Mouse (Mus musculus) liver, embryonic 16.5 days (tissue): Measurements from ENCODE around the gene Gm44503. TPM values are rescaled to one million over a fixed set of nuclear protein-coding genes. Genes with fewer than 3 reads are reported as not detected.

Source experiments
- ATAC-seq: fragments of 200-750 bp; cut with Nextera tagmentation; 2 replicates; pipeline ENCODE4 v1.8.0; 2017; ENCODE audit warnings: low read depth, mild to moderate bottlenecking, moderate number of reproducible peaks, moderate library complexity
- H3K27ac ChIP-seq: fragments of 300-500 bp; sonication (generic); 2 replicates; pipeline ENCODE4 v1.5.1; 2014; ENCODE audit warnings: mild to moderate bottlenecking, low read length
- H3K27me3 ChIP-seq: fragments of 300-500 bp; sonication (generic); 2 replicates; pipeline ENCODE4 v1.6.1; 2014; ENCODE audit warnings: low read depth, low read length, mixed read lengths; ENCODE audit not compliant: control insufficient read depth, insufficient read depth
- H3K36me3 ChIP-seq: fragments of 300-500 bp; sonication (generic); 2 replicates; pipeline ENCODE4 v1.6.1; 2014; ENCODE audit warnings: mild to moderate bottlenecking; ENCODE audit not compliant: control insufficient read depth, insufficient read depth
- H3K4me1 ChIP-seq: fragments of 300-500 bp; sonication (generic); 2 replicates; pipeline ENCODE4 v1.6.1; 2014; ENCODE audit warnings: low read depth, low read length, mixed read lengths; ENCODE audit not compliant: control insufficient read depth
- H3K4me2 ChIP-seq: fragments of 300-500 bp; sonication (generic); 2 replicates; pipeline ENCODE4 v1.6.1; 2014; ENCODE audit warnings: low read depth, low read length, mixed read lengths
- H3K4me3 ChIP-seq: fragments of 300-500 bp; sonication (generic); 2 replicates; pipeline ENCODE4 v1.5.1; 2014; ENCODE audit warnings: low read depth, mild to moderate bottlenecking, low read length
- H3K9ac ChIP-seq: fragments of 300-500 bp; sonication (generic); 2 replicates; pipeline ENCODE4 v1.6.1; 2014; ENCODE audit warnings: low read depth, low read length
- H3K9me3 ChIP-seq: fragments of 300-500 bp; sonication (generic); replicated peaks from 2 replicates; pipeline ENCODE4 v1.6.1; 2016; ENCODE audit warnings: low read length; ENCODE audit not compliant: control insufficient read depth
- WGBS: fragments of 180-500 bp; shearing (Covaris S2); extraction: QIAGEN DNeasy Blood & Tissue Kit; methylation state at CpG from one replicate; pipeline ENCODE4 v1.1.7; 2014; ENCODE audit not compliant: insufficient replicate concordance; 5-methylcytosine and 5-hydroxymethylcytosine counted together
- polyA plus RNA-seq: library from polyadenylated mRNA; unstranded; fragments of >200 nt; fragmentation: Nextera tagmentation; extraction: Ambion mirVana; gene quantifications from 2 replicates; pipeline ENCODE4 v1.2.1, GENCODE M21; 2015

The Gm44503 gene
- polyA plus RNA-seq, 1 experiment from 2014 or later = not detected

DNA sequence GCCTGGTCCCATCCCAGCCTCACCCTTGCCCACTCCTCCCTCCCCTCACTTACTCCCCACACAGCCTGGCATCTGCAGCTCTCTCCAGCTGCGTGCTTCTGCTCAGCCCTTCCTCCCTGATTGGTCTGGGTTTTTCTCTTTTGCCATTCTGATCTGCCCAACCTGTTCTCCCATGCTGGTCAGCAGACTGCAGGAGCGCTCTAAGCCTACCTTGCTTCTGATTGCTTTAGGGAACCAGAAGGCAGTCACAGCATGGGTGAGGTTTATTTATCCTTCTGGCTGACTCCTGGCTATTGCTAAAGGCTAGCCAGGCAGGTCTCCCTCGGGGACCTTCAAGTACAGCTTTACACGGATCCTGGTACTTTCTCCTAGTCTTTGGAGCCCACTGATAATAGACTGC lies 72.8 kb downstream of the Gm44503 start:
- no peak overlapping the region for H3K4me3 ChIP-seq
- no peak overlapping the region for H3K27ac ChIP-seq
- H3K4me2 ChIP-seq = no peak overlapping the region
- H3K27me3 ChIP-seq = no peaks in the 10 kb centered on the region
- H3K4me1 ChIP-seq = no peaks in the 10 kb centered on the region
- no peaks in the 10 kb centered on the region for H3K9me3 ChIP-seq
- no peak overlapping the region for H3K9ac ChIP-seq
- 57% methylated on average over 4 of the region's 4 CpGs for WGBS
- peaks cover 4% of the 10 kb centered on the region; the same call in 1 of the 2 replicates for H3K36me3 ChIP-seq
- no peak for ATAC-seq

DNA sequence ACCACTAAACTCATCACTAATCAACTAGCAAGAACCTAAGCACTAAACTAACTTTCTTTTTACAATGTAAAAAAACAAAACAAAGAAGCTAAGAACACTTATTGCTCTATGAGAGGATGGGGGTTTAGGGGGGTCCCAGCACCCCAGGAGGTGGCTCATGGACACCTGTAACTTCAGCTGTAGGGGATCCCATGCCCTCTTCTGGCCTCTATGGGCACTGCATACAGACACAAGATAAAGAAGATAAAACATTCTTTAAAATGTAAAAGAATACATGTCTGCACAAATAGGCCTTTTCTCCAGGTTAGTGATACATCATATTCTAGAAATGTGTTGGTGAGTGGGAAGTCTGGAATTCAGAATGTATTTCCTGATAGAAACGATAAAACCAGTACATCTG lies 74.8 kb downstream of the Gm44503 start:
- no peaks in the 10 kb centered on the region for H3K9me3 ChIP-seq
- no peak overlapping the region for H3K9ac ChIP-seq
- peaks cover 4% of the 10 kb centered on the region; the same call in 1 of the 2 replicates for H3K36me3 ChIP-seq
- WGBS = 90% methylated on average over 1 of the region's 1 CpGs
- no peak overlapping the region for H3K27ac ChIP-seq
- H3K4me1 ChIP-seq = peaks cover under 1% of the 10 kb centered on the region; the same call in 1 of the 2 replicates
- H3K27me3 ChIP-seq = no peaks in the 10 kb centered on the region
- H3K4me3 ChIP-seq = no peak overlapping the region
- H3K4me2 ChIP-seq = no peak overlapping the region
- no peak for ATAC-seq

DNA sequence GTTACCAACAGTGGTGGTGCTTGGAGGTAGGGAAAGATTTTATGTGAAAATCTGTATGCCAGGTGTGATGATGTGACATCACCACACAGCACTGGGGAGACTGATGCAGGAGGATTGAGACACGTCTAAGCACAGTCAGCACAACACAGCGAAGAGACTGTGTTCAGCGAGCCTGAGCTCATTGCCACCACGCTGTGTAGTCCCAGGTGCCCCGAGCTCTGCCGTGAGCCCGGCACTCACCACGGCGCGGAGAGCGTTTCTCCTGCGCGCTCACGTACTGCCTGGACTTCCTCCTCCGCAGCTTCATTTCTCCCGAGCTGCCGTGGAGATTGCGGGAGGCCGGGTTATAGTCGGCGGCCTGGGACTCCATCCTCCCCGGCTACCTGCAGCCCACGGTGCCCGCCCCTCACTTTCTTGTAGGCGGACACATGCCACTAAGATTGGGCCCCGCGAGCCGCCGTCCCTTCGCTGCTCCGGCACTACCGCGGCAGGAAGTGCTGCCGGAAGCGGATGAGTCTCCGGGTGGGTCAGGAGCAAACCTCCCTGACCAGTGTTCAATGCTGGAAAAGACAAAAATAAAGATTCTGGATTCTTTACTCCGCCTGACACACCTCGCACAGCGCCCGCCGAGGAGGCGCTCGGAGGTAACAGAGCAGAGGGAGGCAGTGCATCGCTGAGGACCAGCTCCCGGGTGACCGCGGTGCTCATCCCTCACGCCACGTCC lies 80.7 kb downstream of the Gm44503 start:
- H3K27ac ChIP-seq = peak overlapping the region; percentile 68
- H3K4me2 ChIP-seq = peak overlapping the region; percentile 79
- peaks cover 20% of the 10 kb centered on the region for H3K4me1 ChIP-seq
- H3K27me3 ChIP-seq = no peaks in the 10 kb centered on the region
- WGBS = under 1% methylated on average over 49 of the region's 49 CpGs
- no peaks in the 10 kb centered on the region for H3K9me3 ChIP-seq
- peak overlapping the region; percentile 88 for H3K9ac ChIP-seq
- H3K36me3 ChIP-seq = no peaks in the 10 kb centered on the region
- H3K4me3 ChIP-seq = peak overlapping the region; percentile 91
- ATAC-seq = peak; percentile 84

DNA sequence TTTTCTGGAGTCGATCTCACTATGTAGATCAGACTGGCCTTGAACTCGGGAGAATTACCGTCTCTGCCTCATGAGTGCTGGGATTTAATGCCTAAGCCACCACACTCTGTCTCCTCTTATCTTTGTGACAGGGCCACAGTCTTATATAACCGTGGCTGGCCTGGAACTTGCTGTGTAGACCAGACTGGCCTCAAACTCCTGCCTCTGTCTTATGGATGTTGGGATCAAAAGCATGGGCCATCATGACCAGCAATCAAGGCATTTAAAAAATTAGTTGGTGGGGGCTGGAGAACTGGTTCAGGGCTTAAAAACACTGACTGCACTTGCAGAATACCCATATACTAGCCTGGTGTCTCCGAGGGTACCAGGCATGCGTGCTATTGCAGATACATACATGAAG lies 81.4 kb downstream of the Gm44503 start, which contains the start of gene Pigb:
Gene Pigb (minus strand): TSS at position 299 of the 400 bp plus-strand sequence.
- H3K9me3 ChIP-seq = no peaks in the 10 kb centered on the region
- no peaks in the 10 kb centered on the region for H3K27me3 ChIP-seq
- H3K36me3 ChIP-seq = no peaks in the 10 kb centered on the region
- H3K4me2 ChIP-seq = peak within 1 kb of the TSS; percentile 79
- peaks cover 21% of the 10 kb centered on the region for H3K4me1 ChIP-seq
- WGBS = 23% methylated on average over 6 of the region's 6 CpGs
- peak within 1 kb of the TSS; percentile 68 for H3K27ac ChIP-seq
- peak within 1 kb of the TSS; percentile 88 for H3K9ac ChIP-seq
- no peak for ATAC-seq
- peak within 1 kb of the TSS; percentile 91 for H3K4me3 ChIP-seq

DNA sequence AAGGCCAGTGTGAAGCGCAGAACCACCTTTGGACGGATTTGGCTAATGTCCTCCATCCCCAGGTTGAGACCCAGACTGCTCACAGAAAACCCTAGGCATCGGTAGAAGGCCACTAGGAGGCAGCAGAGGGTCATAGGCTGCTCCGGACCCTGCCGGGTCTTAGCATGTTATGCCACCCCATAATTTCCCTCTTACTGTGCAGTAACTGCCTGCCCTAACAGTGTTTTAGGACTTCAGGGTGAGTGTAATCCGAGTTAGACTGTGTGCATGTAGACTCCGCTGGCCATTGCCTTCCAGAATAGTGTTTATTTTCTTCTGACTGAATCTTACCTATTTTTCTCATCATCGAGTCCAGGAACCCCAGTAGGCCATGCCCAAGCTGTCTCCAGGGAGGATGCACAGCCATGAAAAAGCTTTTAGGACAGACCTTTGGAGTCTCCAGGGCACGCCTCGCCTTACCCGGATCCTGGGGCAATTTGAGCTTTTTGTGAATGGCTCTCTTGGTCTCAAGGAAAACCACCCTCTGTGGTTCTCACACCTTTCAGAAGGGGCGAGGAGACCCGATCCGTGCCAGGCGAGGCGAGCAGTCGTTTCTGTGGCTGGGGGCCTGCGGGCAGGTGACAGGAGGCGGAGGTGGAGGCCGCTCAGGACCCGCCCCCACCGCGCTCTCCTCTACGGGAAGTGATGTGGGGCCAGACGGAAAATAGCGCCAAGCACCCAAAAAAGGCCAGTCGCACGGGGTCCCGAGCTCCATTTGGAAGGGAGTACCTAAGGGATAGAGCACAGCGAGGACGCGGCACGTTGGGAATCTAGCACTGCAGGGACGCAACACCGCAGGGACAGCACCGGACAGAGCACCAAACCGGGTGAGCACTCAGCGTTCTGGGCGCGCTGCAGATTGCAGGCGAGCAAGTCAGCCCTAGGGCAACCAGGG lies 85.8 kb downstream of the Gm44503 start, which contains the start of gene Rab27a:
Gene Rab27a (plus strand): TSS at position 709 of the 934 bp plus-strand sequence.
- Histone ChIP-seq H3K36me3 (no peaks in the 10 kb centered on the region), H3K9me3 (no peaks in the 10 kb centered on the region), H3K4me2 (peak within 1 kb of the TSS; percentile 72), H3K4me1 (peaks cover 18% of the 10 kb centered on the region), H3K27me3 (no peaks in the 10 kb centered on the region), H3K27ac (peak within 1 kb of the TSS; percentile 36), H3K9ac (peak within 1 kb of the TSS; percentile 42), H3K4me3 (peak within 1 kb of the TSS; percentile 59)
- peak; percentile 56 for ATAC-seq
- WGBS = under 1% methylated on average over 40 of the region's 41 CpGs

DNA sequence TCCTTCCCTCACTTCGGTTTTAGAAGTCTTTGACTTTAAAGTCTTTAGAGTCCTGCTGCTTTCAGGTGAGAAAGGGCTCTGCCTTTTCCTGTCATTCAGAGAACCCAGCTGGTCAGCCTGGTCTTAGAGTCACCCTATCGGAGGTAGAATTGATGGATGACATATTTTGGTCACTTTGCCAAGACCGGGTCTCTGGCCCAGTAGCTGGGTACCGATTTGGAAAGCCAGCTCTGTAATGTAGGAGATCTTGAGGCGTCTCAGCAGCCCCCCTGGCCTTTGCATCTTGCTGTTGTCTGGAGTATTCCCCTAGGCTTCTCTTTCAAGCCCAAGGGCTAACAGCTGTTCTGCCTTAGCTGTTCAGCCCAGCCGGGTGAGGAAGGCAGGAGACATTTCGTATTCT lies 86.6 kb downstream of the Gm44503 start:
- H3K27me3 ChIP-seq = no peaks in the 10 kb centered on the region
- 9% methylated on average over 7 of the region's 7 CpGs for WGBS
- H3K4me3 ChIP-seq = peak overlapping the region; percentile 59
- H3K4me1 ChIP-seq = peaks cover 16% of the 10 kb centered on the region
- no peak for ATAC-seq
- H3K9me3 ChIP-seq = no peaks in the 10 kb centered on the region
- peak overlapping the region; percentile 12; the same call in 1 of the 2 replicates for H3K27ac ChIP-seq
- H3K4me2 ChIP-seq = peak overlapping the region; percentile 72
- H3K9ac ChIP-seq = peak overlapping the region; percentile 42
- H3K36me3 ChIP-seq = no peaks in the 10 kb centered on the region

DNA sequence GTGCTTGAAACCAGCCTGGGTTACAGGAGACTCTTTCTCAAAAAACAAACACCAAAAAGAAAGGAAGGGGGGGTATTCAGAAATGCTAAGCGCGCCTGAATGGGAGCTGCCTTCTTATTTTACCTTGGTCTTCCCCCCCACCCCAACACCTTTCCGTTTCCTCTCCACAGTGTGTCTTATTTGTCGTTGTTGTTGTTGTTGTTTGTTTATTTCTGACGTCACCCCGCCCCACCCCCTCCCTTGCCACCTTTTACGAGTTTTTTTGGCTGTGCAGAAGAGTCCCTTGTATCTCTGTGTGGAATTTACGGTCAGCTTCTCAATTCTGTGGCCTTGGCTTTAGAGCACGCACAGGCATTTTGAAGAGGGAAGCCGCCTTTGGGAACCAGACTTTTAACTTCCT lies 87.1 kb downstream of the Gm44503 start:
- Histone ChIP-seq H3K4me1 (peaks cover 11% of the 10 kb centered on the region), H3K36me3 (no peaks in the 10 kb centered on the region), H3K27me3 (no peaks in the 10 kb centered on the region), H3K9ac (peak overlapping the region; percentile 42; the same call in 1 of the 2 replicates), H3K9me3 (no peaks in the 10 kb centered on the region), H3K27ac (no peak overlapping the region), H3K4me3 (peak overlapping the region; percentile 59), H3K4me2 (peak overlapping the region; percentile 72; the same call in 1 of the 2 replicates)
- no peak for ATAC-seq
- WGBS = 35% methylated on average over 10 of the region's 10 CpGs

DNA sequence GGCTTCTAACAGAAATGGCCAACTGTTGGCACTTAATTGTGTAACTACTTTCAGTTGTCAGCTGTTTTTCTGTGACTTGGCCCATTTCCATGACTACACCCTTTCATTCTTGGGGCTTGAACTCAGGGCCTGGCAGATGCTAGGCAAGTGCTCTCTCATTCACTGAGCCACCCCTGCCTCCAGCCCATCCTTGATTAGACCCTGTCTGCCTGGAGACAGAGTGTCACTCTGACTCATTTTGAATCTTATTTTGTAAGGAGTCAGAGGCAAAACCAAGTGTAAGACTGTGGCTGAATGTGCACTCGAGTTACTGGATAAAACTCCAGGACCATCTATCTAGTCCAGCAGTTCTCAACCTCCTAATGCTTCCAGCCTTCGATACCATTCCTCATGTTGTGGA lies 89.3 kb downstream of the Gm44503 start:
- Histone ChIP-seq H3K4me2 (no peak overlapping the region), H3K27me3 (no peaks in the 10 kb centered on the region), H3K9ac (no peak overlapping the region), H3K36me3 (no peaks in the 10 kb centered on the region), H3K27ac (no peak overlapping the region), H3K4me1 (peaks cover 10% of the 10 kb centered on the region), H3K9me3 (no peaks in the 10 kb centered on the region), H3K4me3 (no peak overlapping the region)
- 55% methylated on average over 2 of the region's 2 CpGs for WGBS
- ATAC-seq = no peak
